Mouse (Mus musculus) lung, adult 2 months (tissue): ENCODE data around the gene Magi2.

Experiments used
- CTCF ChIP-seq: fragments of 200-500 bp; IDR thresholded peaks from 2 replicates; pipeline ENCODE4 v1.5.1; 2011; ENCODE audit warnings: mild to moderate bottlenecking, low read length, control low read depth; ENCODE audit not compliant: insufficient read depth
- POLR2A ChIP-seq: fragments of 200-500 bp; IDR thresholded peaks from 2 replicates; pipeline ENCODE4 v1.6.1; 2011; ENCODE audit warnings: low read depth, mild to moderate bottlenecking, control low read depth, low read length, borderline replicate concordance; ENCODE audit errors: extremely low read depth

DNA sequence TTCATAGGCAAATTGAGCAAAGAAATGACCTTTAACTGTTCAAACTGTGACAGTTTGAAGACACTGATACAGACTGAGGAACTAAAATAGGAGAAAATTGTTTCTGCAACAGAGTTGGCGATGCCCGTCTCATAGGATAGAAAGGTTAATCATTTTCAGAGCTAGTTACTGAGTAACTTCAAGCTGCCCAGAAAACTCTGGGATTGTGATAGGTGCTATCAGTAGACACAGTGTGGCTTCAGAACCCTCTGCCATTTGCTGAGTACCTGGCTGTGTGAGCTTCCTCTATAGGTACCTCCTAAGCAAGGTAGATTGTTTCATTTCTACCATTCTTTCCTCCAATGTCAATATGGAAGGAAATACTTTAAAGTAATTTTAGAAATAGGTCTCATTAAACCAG, 1014.7 kb downstream of the Magi2 start:
- TF ChIP-seq CTCF, result no peak
- TF ChIP-seq POLR2A, result no peak
